Mouse (Mus musculus): ENCODE results near the gene Pla2g16. TPM values are rescaled to one million over a fixed set of nuclear protein-coding genes. Genes with fewer than 3 reads are reported as not detected.

The Pla2g16 gene
- polyA plus RNA-seq, 1 experiment from 2014 or later, result 8.8 TPM

DNA sequence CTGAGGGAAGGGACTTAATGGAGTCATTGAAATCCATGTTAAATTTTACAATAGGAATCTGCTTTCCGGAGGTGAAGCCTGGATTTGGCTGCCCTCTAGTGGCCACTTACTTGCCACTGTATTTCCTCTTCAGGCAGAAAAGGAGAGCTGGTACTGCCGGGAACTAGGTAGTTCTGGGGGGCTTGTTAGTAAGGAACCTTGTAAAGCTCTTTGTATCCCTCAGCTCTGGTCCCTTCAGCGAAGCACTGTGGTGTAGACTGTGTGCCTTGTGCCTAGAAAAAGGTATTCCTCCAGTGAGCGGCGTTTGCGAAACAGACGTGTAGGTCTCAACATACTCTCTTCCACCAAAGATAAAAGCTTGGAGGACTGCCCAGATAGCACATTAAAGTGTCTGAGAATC lies 60.4 kb downstream of the Pla2g16 start:
- WGBS, result 37% methylated on average over 7 of the region's 7 CpGs
- ATAC-seq (replicated peaks; ENCODE audit: low FRiP score), result 0 out of 2 replicates have a peak, but pooled peaks have one; percentile 36

DNA sequence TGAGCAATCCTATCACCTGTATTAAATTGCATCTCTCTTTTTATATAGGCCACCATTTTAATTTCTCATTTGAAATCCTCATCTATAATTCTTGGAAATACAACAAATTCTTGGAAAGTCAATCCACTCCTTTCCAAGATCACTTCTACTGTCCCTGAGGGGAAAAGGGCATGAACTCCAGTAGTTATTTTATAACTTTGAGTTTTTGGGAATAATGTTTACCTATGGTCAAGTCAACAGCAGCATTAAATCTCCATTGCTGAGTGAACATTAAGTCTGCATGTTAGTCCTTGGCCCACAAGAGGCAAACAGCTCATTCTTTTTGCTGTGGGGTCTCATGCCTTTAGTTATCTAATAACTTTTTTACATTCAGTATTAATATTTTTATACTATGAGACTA lies 75.8 kb downstream of the Pla2g16 start:
- Histone ChIP-seq H3K27ac (no peak overlapping the region), H3K9ac (no peak overlapping the region), H3K9me3 (replicated peaks) (no peaks in the 10 kb centered on the region), H3K4me3 (replicated peaks) (no peak overlapping the region), H3K27me3 (no peaks in the 10 kb centered on the region), H3K4me2 (no peak overlapping the region), H3K4me1 (no peaks in the 10 kb centered on the region), H3K36me3 (no peaks in the 10 kb centered on the region)
- no peak for ATAC-seq (replicated peaks; ENCODE audit: low FRiP score)

More for the DNA sequence above, 60.4 kb downstream of the Pla2g16 start:
- Histone ChIP-seq H3K9ac (no peak overlapping the region), H3K36me3 (no peaks in the 10 kb centered on the region), H3K9me3 (replicated peaks) (no peaks in the 10 kb centered on the region), H3K4me3 (replicated peaks) (no peak overlapping the region), H3K27ac (no peak overlapping the region), H3K4me2 (0 out of 2 replicates have a peak overlapping the region, but pooled peaks have one; percentile 23), H3K4me1 (0 out of 2 replicates have a peak, but pooled peaks cover under 1% of the 10 kb centered on the region), H3K27me3 (peaks cover 9% of the 10 kb centered on the region; the same call in 1 of the 2 replicates)

DNA sequence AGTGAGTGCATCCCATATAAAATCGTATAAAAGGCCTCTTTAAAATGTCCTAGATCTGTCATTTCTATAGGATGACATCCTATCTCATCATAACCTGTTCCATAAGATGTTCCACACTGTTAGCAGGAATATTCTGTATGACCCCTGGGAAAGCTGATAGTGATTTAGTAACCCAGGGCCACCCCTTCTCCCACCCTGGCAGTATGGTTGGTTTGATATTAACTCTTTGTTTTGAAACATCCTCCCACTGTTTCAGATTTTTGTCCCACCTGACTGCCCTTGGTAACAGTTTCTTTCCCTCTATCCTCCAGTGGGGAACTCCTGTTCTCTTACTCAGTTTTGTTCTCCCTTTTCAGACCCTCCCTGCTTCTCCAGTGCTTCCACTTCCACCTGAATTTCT lies 76.5 kb downstream of the Pla2g16 start:
- ATAC-seq (replicated peaks; ENCODE audit: low FRiP score), result no peak
- WGBS, result 75% methylated on average over 1 of the region's 1 CpGs
- H3K4me1 ChIP-seq, result no peaks in the 10 kb centered on the region
- H3K27me3 ChIP-seq, result no peaks in the 10 kb centered on the region
- no peak overlapping the region for H3K9ac ChIP-seq
- H3K27ac ChIP-seq, result no peak overlapping the region; the same call in 1 of the 2 replicates
- H3K36me3 ChIP-seq, result no peaks in the 10 kb centered on the region
- H3K4me3 ChIP-seq (replicated peaks), result no peak overlapping the region
- no peak overlapping the region for H3K4me2 ChIP-seq
- no peaks in the 10 kb centered on the region for H3K9me3 ChIP-seq (replicated peaks)

Other genes starting within 250 kb of the Pla2g16 start
- gene Mark2, start 215.6 kb upstream of the Pla2g16 start, polyA plus RNA-seq (2015; fragmentation: Nextera tagmentation; extraction: Ambion mirVana), result 39.8 and 45.1 TPM in 2 replicates
- 31.5 and 33.9 TPM in 2 replicates for gene Spindoc, start 174.5 kb upstream of the Pla2g16 start, polyA plus RNA-seq (2015; fragmentation: Nextera tagmentation; extraction: Ambion mirVana)
- 6.0 and 7.4 TPM in 2 replicates for gene 2700081O15Rik, start 139.8 kb upstream of the Pla2g16 start, polyA plus RNA-seq (2015; fragmentation: Nextera tagmentation; extraction: Ambion mirVana)
- 157 TPM in 2 replicates for gene Rtn3, start 74.2 kb upstream of the Pla2g16 start, polyA plus RNA-seq (2015; fragmentation: Nextera tagmentation; extraction: Ambion mirVana)
- gene Atl3, start 63.4 kb upstream of the Pla2g16 start, polyA plus RNA-seq (2015; fragmentation: Nextera tagmentation; extraction: Ambion mirVana), result 12.2 and 12.3 TPM in 2 replicates
- gene Lgals12, start 49.7 kb downstream of the Pla2g16 start, polyA plus RNA-seq (2015; fragmentation: Nextera tagmentation; extraction: Ambion mirVana), result 1.3 and 2.1 TPM in 2 replicates
- not detected in 2 replicates for gene Hrasls5, start 55.1 kb downstream of the Pla2g16 start, polyA plus RNA-seq (2015; fragmentation: Nextera tagmentation; extraction: Ambion mirVana)
- gene Slc22a19, start 153.9 kb downstream of the Pla2g16 start, polyA plus RNA-seq (2015; fragmentation: Nextera tagmentation; extraction: Ambion mirVana), result 6.9 and 7.6 TPM in 2 replicates
- 0.15 and 0.31 TPM in 2 replicates for gene Slc22a26, start 245.2 kb downstream of the Pla2g16 start, polyA plus RNA-seq (2015; fragmentation: Nextera tagmentation; extraction: Ambion mirVana)

All from kidney, embryonic 15.5 days (tissue).